Mouse (Mus musculus): ENCODE measurements at regions not wholly inside any gene's neighbourhood (a gene's known extent, or its start where the extent isn't known, plus 50 kb on each side); places are given as distances from the start of the nearest gene placed in this dataset.
A peak's percentile ranks its signal among the peaks of the same experiment; 100 is the strongest.

DNA sequence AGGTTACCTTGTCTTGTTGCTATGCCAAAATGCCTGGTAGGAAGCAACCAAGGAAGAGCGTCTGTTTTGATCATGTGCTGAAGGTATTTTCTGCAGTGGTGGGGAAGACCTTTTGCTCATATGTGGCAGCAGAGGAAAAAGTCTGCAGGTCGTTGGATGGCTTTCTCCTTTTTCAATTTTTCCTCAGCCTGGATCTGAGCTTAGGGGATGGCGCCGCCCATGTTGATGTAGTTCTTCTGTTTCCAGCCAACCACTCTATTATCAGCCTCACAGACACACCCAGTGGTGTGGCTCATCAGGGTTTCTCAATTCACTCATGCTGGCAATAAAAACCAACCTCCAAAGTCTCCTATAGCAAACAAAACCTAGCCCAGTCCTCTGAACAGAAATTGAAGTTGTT is 75.3 kb upstream of the Sgk1 start:
- peaks cover 45% of the 10 kb centered on the region for H3K4me1 ChIP-seq (replicated peaks; ENCODE audit: low read depth, low read length)
- no peaks in the 10 kb centered on the region for H3K27me3 ChIP-seq (ENCODE audit: insufficient read depth, low read length)
- H3K4me3 ChIP-seq (replicated peaks; ENCODE audit: low read length) = no peak overlapping the region
- H3K36me3 ChIP-seq (ENCODE audit: insufficient read depth, low read length) = no peaks in the 10 kb centered on the region
- peaks cover 5% of the 10 kb centered on the region for H3K9me3 ChIP-seq (ENCODE audit: low read length)
- TF ChIP-seq CTCF (conservative IDR thresholded peaks at IDR 0.05; ENCODE audit: low read length) (no peak), POU5F1 (IDR thresholded peaks at IDR 0.05; ENCODE audit: borderline replicate concordance, low read length) (no peak), NANOG (IDR thresholded peaks at IDR 0.05; ENCODE audit: borderline replicate concordance, low read length) (no peak)

DNA sequence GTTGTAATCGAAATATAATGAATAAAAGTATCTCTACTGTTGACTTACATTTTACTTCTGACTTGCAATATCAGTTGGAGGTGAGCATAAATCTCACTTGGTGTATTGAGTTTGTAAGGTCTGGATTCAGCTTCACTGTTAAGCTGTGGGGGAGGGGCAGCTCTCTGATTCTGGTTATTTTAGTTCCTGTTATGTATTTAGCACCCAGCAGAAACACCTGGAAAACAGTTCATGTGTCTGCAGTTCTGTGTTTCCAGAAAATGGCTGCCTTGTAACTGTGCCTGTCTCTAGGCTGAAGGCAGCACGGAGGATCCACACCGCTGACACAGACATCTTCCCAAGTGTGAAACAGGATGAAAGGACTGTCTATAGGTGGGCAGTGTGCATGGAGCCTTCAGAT is 62.3 kb upstream of the Sgk1 start:
- Histone ChIP-seq H3K27me3 (ENCODE audit: insufficient read depth, low read length) (no peaks in the 10 kb centered on the region), H3K4me1 (replicated peaks; ENCODE audit: low read depth, low read length) (peaks cover 58% of the 10 kb centered on the region), H3K9me3 (ENCODE audit: low read length) (no peaks in the 10 kb centered on the region), H3K4me3 (replicated peaks; ENCODE audit: low read length) (no peak overlapping the region), H3K36me3 (ENCODE audit: insufficient read depth, low read length) (no peaks in the 10 kb centered on the region)
- TF ChIP-seq NANOG (IDR thresholded peaks at IDR 0.05; ENCODE audit: borderline replicate concordance, low read length) (no peak), CTCF (conservative IDR thresholded peaks at IDR 0.05; ENCODE audit: low read length) (no peak)

DNA sequence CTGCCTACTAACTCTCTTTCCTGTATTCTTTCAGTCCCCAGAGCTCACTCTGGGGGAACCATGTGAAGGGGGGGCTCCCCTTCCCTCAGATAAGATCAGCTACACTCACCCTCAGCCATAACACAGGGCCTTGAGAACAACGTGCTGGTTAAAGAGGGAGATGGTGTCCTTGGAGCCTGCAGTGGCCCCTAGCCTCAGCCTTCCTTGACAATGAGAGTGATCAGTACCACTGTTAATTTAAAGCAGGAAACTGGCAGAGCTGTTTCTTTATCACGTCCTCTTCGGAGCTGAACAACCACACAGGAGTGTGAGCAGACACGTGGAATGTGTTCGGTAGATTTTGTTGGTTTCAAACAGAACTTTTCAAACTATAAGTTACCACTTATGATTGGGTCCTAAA is 60.6 kb upstream of the Sgk1 start:
- H3K4me1 ChIP-seq (replicated peaks; ENCODE audit: low read depth, low read length) = peaks cover 75% of the 10 kb centered on the region
- peak overlapping the region; percentile 2; the same call in 1 of the 2 replicates for H3K4me3 ChIP-seq (replicated peaks; ENCODE audit: low read length)
- H3K27me3 ChIP-seq (ENCODE audit: insufficient read depth, low read length) = no peaks in the 10 kb centered on the region
- no peaks in the 10 kb centered on the region for H3K36me3 ChIP-seq (ENCODE audit: insufficient read depth, low read length)
- peak; percentile 32; the same call in 1 of the 2 replicates for TF ChIP-seq NANOG (IDR thresholded peaks at IDR 0.05; ENCODE audit: borderline replicate concordance, low read length)
- TF ChIP-seq POU5F1 (IDR thresholded peaks at IDR 0.05; ENCODE audit: borderline replicate concordance, low read length) = no peak
- no peaks in the 10 kb centered on the region for H3K9me3 ChIP-seq (ENCODE audit: low read length)

DNA sequence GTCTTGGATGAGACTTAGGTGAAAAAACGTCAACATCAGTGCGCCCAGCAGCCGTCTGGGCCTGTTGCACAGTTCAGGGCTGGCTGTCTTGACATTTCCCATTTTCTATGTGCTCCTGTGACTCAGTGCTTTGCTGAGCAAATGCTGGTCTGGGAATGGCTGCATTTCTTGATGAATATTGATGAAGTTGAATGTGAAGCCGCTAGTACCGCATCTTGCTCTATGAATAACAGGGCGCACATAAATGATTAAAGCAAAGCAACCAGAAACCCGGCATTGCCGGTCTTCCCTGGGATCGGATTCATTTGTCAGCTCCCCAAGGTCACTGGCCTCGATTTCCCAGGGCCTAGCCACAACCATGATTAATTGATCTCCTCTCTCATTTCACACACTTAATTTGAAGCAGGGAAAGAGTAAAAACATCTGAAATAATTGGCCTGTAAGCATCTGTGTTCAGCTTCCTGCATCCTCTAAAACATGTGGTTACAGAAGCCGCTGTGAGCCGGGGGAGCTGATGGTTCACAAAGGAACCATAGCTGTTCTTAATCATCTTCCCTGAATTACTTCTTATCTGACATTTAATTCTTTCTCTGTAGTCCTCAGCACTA is 57.5 kb upstream of the Sgk1 start:
- no peaks in the 10 kb centered on the region for H3K36me3 ChIP-seq (ENCODE audit: insufficient read depth, low read length)
- H3K27me3 ChIP-seq (ENCODE audit: insufficient read depth, low read length) = no peaks in the 10 kb centered on the region
- peaks cover 87% of the 10 kb centered on the region for H3K4me1 ChIP-seq (replicated peaks; ENCODE audit: low read depth, low read length)
- TF ChIP-seq NANOG (IDR thresholded peaks at IDR 0.05; ENCODE audit: borderline replicate concordance, low read length) (no peak), CTCF (conservative IDR thresholded peaks at IDR 0.05; ENCODE audit: low read length) (no peak), POU5F1 (IDR thresholded peaks at IDR 0.05; ENCODE audit: borderline replicate concordance, low read length) (no peak)
- no peaks in the 10 kb centered on the region for H3K9me3 ChIP-seq (ENCODE audit: low read length)
- H3K4me3 ChIP-seq (replicated peaks; ENCODE audit: low read length) = peak overlapping the region; percentile 41; the same call in 1 of the 2 replicates

DNA sequence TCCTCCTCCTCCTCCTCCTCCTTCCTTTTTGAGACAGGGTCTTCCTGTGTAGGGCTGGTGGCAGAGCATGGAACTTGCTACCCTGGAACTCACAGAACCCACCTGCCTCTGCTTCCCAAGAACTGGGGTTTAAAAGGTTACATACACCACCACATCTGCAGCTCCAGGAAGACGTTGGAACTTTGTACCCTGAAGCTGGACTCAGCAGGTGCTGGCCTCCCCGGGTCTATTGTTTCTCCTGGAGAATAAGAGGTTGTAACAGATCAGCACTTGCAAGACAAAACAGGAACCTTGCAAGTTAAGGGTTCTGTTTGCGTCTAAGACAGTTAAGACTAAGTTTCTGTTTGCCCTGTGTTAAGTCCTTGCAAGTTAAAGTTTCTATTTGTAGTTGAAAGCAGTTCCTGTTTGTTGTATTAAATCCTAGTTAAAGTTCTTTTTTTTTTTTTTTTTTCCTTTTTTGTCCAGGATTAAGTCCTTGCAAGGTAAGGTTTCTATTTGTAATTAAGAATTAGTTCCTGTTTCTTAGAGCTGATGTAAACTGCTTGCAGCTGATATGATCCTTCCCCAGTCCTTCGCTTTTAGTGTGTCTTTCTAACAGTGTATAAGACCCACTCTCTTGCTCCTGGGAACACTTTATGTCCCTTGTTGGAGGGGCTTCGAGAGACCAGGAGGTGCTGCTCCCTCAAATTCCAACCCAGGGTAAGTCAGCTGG is 55.0 kb upstream of the Sgk1 start:
- H3K27me3 ChIP-seq (ENCODE audit: insufficient read depth, low read length) = no peaks in the 10 kb centered on the region
- peaks cover 89% of the 10 kb centered on the region for H3K4me1 ChIP-seq (replicated peaks; ENCODE audit: low read depth, low read length)
- H3K9me3 ChIP-seq (ENCODE audit: low read length) = no peaks in the 10 kb centered on the region
- no peak for TF ChIP-seq CTCF (conservative IDR thresholded peaks at IDR 0.05; ENCODE audit: low read length)
- peak; percentile 22; the same call in 1 of the 2 replicates for TF ChIP-seq NANOG (IDR thresholded peaks at IDR 0.05; ENCODE audit: borderline replicate concordance, low read length)
- H3K4me3 ChIP-seq (replicated peaks; ENCODE audit: low read length) = peak overlapping the region; percentile 70
- H3K36me3 ChIP-seq (ENCODE audit: insufficient read depth, low read length) = peaks cover 7% of the 10 kb centered on the region; the same call in 1 of the 2 replicates

DNA sequence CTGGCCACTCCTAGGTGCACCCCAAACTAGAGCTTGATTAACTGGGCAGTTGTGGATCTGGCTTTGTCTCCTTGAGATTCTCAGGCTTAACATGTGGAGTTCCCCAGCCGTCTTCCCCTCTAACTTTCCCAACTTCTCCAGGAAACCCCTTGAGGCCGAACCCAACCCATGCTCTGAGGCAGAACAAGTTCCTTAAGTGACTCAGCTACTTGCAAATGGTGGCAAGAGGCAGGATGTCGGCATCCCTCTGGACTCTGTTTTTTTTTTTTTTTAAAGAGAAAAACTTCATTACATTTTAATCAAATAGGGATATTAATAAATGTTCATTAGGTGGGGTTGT is 54.5 kb upstream of the Sgk1 start:
- Histone ChIP-seq H3K4me1 (replicated peaks; ENCODE audit: low read depth, low read length) (peaks cover 84% of the 10 kb centered on the region), H3K27me3 (ENCODE audit: insufficient read depth, low read length) (no peaks in the 10 kb centered on the region), H3K36me3 (ENCODE audit: insufficient read depth, low read length) (peaks cover 10% of the 10 kb centered on the region; the same call in 1 of the 2 replicates), H3K9me3 (ENCODE audit: low read length) (no peaks in the 10 kb centered on the region), H3K4me3 (replicated peaks; ENCODE audit: low read length) (peak overlapping the region; percentile 70)
- TF ChIP-seq POU5F1 (IDR thresholded peaks at IDR 0.05; ENCODE audit: borderline replicate concordance, low read length) = no peak
- no peak for TF ChIP-seq NANOG (IDR thresholded peaks at IDR 0.05; ENCODE audit: borderline replicate concordance, low read length)
- no peak for TF ChIP-seq CTCF (conservative IDR thresholded peaks at IDR 0.05; ENCODE audit: low read length)

DNA sequence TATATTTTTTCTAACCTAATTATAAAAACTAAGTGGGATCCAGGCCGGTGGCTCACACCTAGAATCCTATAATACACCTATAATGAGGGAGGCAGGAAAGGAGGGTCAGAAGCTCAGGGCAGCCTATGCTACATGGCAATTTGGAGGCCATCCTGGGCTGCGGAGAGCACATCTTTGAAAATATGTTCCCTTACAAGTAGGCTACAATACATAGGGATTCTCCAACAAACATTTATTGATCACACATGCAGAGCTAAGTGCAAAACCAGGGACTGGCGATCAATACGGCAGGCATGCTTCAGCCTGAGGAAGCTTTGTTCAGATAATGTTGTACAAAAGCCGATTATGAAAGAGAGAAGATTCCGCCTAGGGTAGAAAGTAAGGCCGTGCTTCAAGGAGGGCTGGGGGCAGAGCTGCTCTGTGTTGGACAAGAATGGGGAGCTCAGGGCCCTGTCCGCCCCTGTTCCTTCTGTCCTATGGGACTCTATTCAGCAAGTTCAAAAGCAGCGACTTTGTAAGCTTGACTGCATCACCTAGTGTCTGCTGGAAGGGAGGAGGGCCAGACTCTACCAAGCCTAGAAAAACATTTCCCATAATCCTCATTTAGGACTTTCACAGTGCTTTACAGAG is 53.4 kb upstream of the Sgk1 start:
- Histone ChIP-seq H3K9me3 (ENCODE audit: low read length) (peaks cover 4% of the 10 kb centered on the region; the same call in 1 of the 2 replicates), H3K27me3 (ENCODE audit: insufficient read depth, low read length) (no peaks in the 10 kb centered on the region), H3K36me3 (ENCODE audit: insufficient read depth, low read length) (peaks cover 17% of the 10 kb centered on the region), H3K4me1 (replicated peaks; ENCODE audit: low read depth, low read length) (peaks cover 78% of the 10 kb centered on the region), H3K4me3 (replicated peaks; ENCODE audit: low read length) (peak overlapping the region; percentile 70)
- no peak for TF ChIP-seq POU5F1 (IDR thresholded peaks at IDR 0.05; ENCODE audit: borderline replicate concordance, low read length)

DNA sequence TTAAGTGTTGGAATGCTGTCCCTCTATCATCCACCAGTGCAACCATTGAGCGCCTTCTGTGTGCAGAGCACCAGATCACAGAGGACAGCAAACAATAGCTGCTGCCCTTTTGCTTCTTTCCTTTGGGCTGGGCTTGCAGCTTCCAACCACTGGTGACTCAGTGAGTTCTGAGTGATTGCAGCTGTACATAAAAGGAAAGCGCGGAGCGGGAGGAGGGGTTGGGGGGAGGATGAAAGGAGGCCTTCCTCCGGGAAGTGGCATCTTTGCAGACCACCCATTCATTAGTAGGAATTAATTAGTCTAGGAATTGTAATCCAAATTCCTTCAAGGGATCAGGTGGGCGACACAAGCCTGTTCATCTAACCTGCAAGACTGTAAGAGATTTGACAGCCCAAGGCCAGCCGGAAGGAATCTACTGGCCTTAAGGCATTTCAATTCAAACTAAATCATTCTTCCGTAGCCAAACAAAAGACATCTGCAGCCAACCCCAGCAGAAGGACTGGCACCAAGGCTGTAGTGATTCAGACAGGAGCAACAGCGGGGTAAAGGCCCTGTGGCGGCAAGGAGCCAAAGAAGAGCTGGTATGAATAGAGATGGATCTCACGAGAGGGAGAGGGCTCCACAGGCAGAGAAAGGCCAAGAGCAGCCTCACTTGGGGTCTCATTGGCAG is 52.8 kb upstream of the Sgk1 start:
- peak overlapping the region; percentile 70 for H3K4me3 ChIP-seq (replicated peaks; ENCODE audit: low read length)
- H3K36me3 ChIP-seq (ENCODE audit: insufficient read depth, low read length) = peaks cover 24% of the 10 kb centered on the region
- TF ChIP-seq POU5F1 (IDR thresholded peaks at IDR 0.05; ENCODE audit: borderline replicate concordance, low read length) (no peak), NANOG (IDR thresholded peaks at IDR 0.05; ENCODE audit: borderline replicate concordance, low read length) (peak; percentile 49), CTCF (conservative IDR thresholded peaks at IDR 0.05; ENCODE audit: low read length) (no peak)
- H3K9me3 ChIP-seq (ENCODE audit: low read length) = peaks cover 10% of the 10 kb centered on the region; the same call in 1 of the 2 replicates
- peaks cover 75% of the 10 kb centered on the region for H3K4me1 ChIP-seq (replicated peaks; ENCODE audit: low read depth, low read length)
- no peaks in the 10 kb centered on the region for H3K27me3 ChIP-seq (ENCODE audit: insufficient read depth, low read length)
